Mouse (Mus musculus): ENCODE measurements around the gene Zbtb14.

The Zbtb14 gene

GRCm38 (mm10) chr17:69382511-69383100, at the start of gene Zbtb14:
Zbtb14 (plus strand) TSS chr17:69383050.
- DNase-seq (ENCODE audit: low spot score) = peak; percentile 94

GRCm38 (mm10) chr17:69346056-69346455, 36.8 kb upstream of the Zbtb14 start:
- no peak for DNase-seq (ENCODE audit: low spot score)

GRCm38 (mm10) chr17:69349014-69349531, 33.8 kb upstream of the Zbtb14 start:
- DNase-seq (ENCODE audit: low spot score) = no peak

GRCm38 (mm10) chr17:69365049-69365448, 17.8 kb upstream of the Zbtb14 start:
- DNase-seq (ENCODE audit: low spot score) = peak; percentile 53

GRCm38 (mm10) chr17:69380838-69381237, 2.0 kb upstream of the Zbtb14 start:
- DNase-seq (ENCODE audit: low spot score) = no peak

GRCm38 (mm10) chr17:69383201-69383940, 521 bp downstream of the Zbtb14 start:
- DNase-seq (ENCODE audit: low spot score) = peak; percentile 75

- DNase-seq (ENCODE audit: low spot score) = peak; percentile 38
Measured at GRCm38 (mm10) chr17:69383941-69384665, 1.3 kb downstream of the Zbtb14 start.

- no peak for DNase-seq (ENCODE audit: low spot score)
Measured at GRCm38 (mm10) chr17:69396147-69397033, 13.5 kb downstream of the Zbtb14 start.

GRCm38 (mm10) chr17:69397163-69397562, 14.3 kb downstream of the Zbtb14 start:
- DNase-seq (ENCODE audit: low spot score) = no peak

GRCm38 (mm10) chr17:69398092-69398491, 15.2 kb downstream of the Zbtb14 start:
- DNase-seq (ENCODE audit: low spot score) = no peak

GRCm38 (mm10) chr17:69401146-69401545, 18.3 kb downstream of the Zbtb14 start:
- no peak for DNase-seq (ENCODE audit: low spot score)

GRCm38 (mm10) chr17:69416163-69416562, 33.3 kb downstream of the Zbtb14 start:
- no peak for DNase-seq (ENCODE audit: low spot score)

- peak; percentile 93 for DNase-seq (ENCODE audit: low spot score)
Measured at GRCm38 (mm10) chr17:69416920-69417661, 34.2 kb downstream of the Zbtb14 start.

- no peak for DNase-seq (ENCODE audit: low spot score)
Measured at GRCm38 (mm10) chr17:69417724-69418373, 35.0 kb downstream of the Zbtb14 start.

- DNase-seq (ENCODE audit: low spot score) = no peak
Measured at GRCm38 (mm10) chr17:69421592-69421991, 38.7 kb downstream of the Zbtb14 start.

GRCm38 (mm10) chr17:69437836-69438235, 55.0 kb downstream of the Zbtb14 start:
- DNase-seq (ENCODE audit: low spot score) = no peak

GRCm38 (mm10) chr17:69438486-69438885, 55.6 kb downstream of the Zbtb14 start:
- no peak for DNase-seq (ENCODE audit: low spot score)

- DNase-seq (ENCODE audit: low spot score) = peak; percentile 62
Measured at GRCm38 (mm10) chr17:69438990-69439491, 56.2 kb downstream of the Zbtb14 start, which contains the start of gene Akain1. Akain1 (plus strand) TSS chr17:69439326.

- DNase-seq (ENCODE audit: low spot score) = peak; percentile 16
Measured at GRCm38 (mm10) chr17:69439571-69440480, 57.0 kb downstream of the Zbtb14 start.

Data from testis, postnatal 14 days (tissue).